Mouse (Mus musculus) ES-E14 (cell line): ENCODE results near the gene Mlh3.

Experiments used
- CHD2 ChIP-seq: IDR thresholded peaks from 2 replicates; pipeline ENCODE4 v1.6.1; 2014; ENCODE audit warnings: mild to moderate bottlenecking, low read depth, low read length, inconsistent platforms
- HCFC1 ChIP-seq: IDR thresholded peaks from 2 replicates; pipeline ENCODE4 v1.6.1; 2012; ENCODE audit warnings: low read length, inconsistent platforms, borderline replicate concordance; ENCODE audit not compliant: insufficient read depth
- MAFK ChIP-seq: IDR thresholded peaks from 2 replicates; pipeline ENCODE4 v1.6.1; 2014; ENCODE audit warnings: mild to moderate bottlenecking, low read depth, low read length, inconsistent platforms; ENCODE audit not compliant: insufficient read depth
- ZC3H11A ChIP-seq: IDR thresholded peaks from 2 replicates; pipeline ENCODE4 v1.6.1; 2012; ENCODE audit warnings: low read depth, mild to moderate bottlenecking, inconsistent platforms, low read length, borderline replicate concordance
- ZNF384 ChIP-seq: IDR thresholded peaks from 2 replicates; pipeline ENCODE4 v1.6.1; 2012; ENCODE audit warnings: low read depth, low read length, inconsistent platforms

- TF ChIP-seq ZNF384 (no peak), CHD2 (no peak), MAFK (no peak), ZC3H11A (no peak), HCFC1 (no peak)
Measured at GRCm38 (mm10) chr12:85269821-85270220, 578 bp downstream of the Mlh3 start.
